Mouse (Mus musculus): Measurements from ENCODE around the gene C1rl. TPM values are rescaled to one million over a fixed set of nuclear protein-coding genes. Genes with fewer than 3 reads are reported as not detected.

The C1rl gene
- polyA plus RNA-seq (2017; shearing (Covaris generic)) = not detected

GRCm38 (mm10) chr6:124492842-124493561, at the start of gene C1rl:
Gene C1rl (plus strand): TSS chr6:124493113.

DNA sequence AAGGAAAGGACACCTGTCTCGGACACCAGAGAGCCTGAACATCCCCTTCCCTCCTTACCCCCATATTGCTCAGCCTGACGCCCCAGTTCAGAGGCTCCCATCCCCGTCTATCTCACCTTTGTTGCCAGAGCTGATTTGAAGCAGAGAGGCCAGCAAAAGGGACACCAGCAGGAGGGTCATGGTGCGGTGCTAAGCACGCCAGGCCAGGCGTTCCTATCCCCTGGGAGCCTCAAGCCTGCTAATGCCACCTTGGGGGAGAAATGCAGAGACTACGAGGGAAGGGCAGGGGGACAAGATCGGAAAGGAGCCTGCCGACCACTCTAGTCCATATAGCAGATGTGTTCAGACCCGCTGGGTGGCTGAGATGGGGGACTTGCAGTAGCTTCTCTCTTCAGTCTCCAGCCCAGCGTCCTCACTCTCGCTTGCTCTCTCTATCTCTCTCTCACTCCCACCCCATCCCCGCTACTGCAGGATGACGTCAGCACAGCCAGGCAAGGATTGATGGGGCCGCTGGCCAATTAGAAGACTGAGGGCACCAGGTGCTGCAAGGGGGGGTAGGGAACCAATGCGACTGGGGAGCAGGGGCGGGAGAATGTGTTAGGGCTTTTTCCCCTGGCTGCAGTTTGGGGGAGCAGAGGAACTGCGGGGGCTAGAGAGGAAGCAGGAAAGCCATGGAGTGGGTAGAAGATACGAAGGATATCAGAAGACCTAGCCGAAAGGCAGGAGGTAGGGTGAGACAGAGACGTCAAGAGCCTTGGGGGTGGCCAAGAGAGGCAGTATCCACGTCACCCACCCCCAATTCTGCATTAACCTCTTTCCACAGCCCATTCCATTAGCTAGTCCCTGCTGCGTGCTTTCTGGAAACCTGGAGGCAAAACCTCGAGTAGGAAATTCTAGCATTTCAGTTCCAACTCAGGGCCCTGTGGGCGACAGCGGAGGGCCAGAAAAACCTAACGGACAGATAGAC, 28.3 kb upstream of the C1rl start, which contains the start of gene Clstn3:
Gene Clstn3 (minus strand): TSS at position 490 of the 967 bp plus-strand sequence.

DNA sequence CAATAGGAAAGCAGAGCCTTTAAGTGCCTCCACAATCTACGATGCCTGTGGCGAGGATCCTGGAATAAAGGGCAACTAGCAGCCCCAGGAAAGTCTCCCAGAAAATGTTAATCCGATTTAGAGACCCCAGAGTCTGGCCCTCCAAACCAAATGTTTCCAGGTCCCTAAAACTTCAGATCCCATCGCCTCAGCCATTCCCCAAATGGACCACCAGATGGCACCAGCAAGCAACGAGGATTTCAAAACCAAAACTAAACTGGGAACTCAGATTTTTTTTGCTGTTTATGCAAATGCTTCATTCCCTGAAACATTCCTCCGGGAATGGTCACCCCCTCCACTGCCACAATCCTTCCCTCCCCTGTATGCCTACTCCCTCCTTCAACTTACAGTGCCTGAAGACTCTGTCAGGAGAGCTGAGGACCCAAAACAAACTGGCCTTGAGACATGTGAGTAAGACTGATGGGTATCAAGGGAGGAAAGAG, 19.5 kb downstream of the C1rl start, which contains the start of gene C1ra:
Gene C1ra (plus strand): TSS at position 51 of the 482 bp plus-strand sequence.

DNA sequence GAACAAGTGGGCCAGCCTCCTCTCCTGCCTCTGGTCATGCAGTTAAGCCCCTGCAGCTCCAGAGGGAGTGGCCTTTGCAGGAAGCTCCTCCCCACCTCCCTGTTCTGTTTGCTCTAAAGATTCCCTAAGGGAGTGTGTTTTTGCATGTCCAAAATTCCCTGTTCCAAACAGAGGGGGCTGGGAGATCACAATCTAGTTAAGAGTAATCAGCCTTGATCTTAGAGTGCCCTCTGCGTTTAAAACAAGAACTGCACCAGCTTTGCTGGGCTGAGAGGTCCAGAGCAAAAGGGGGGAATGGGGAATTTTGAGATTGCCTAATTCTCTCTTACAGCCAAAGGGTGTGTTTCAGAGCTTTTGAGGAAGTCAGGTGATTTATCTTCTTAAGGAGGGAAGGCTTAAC, 49.4 kb downstream of the C1rl start, which contains the start of gene C1s1:
Gene C1s1 (minus strand): TSS at position 76 of the 400 bp plus-strand sequence.

Other genes starting within 250 kb of the C1rl start
- gene Cd163, start 188.5 kb upstream of the C1rl start, polyA plus RNA-seq (2017; shearing (Covaris generic)) = 0.48 TPM
- 36.7 TPM for gene Pex5, start 78.0 kb upstream of the C1rl start, polyA plus RNA-seq (2017; shearing (Covaris generic))
- not detected for gene Clstn3, start 28.3 kb upstream of the C1rl start, polyA plus RNA-seq (2017; shearing (Covaris generic))
- gene C1ra, start 19.3 kb downstream of the C1rl start, polyA plus RNA-seq (2017; shearing (Covaris generic)) = 0.17 TPM
- gene C1s1, start 49.2 kb downstream of the C1rl start, polyA plus RNA-seq (2017; shearing (Covaris generic)) = not detected
- not detected for gene C1rb, start 77.2 kb downstream of the C1rl start, polyA plus RNA-seq (2017; shearing (Covaris generic))
- gene C1s2, start 143.0 kb downstream of the C1rl start, polyA plus RNA-seq (2017; shearing (Covaris generic)) = not detected
- 77.1 TPM for gene Lpcat3, start 169.9 kb downstream of the C1rl start, polyA plus RNA-seq (2017; shearing (Covaris generic))
- gene Emg1, start 219.1 kb downstream of the C1rl start, polyA plus RNA-seq (2017; shearing (Covaris generic)) = 347 TPM
- gene Phb2, start 219.2 kb downstream of the C1rl start, polyA plus RNA-seq (2017; shearing (Covaris generic)) = 140 TPM
- gene Ptpn6, start 245.6 kb downstream of the C1rl start, polyA plus RNA-seq (2017; shearing (Covaris generic)) = 357 TPM
- 578 TPM for gene Grcc10, start 248.3 kb downstream of the C1rl start, polyA plus RNA-seq (2017; shearing (Covaris generic))

Data from CD4-positive, CD25-positive, alpha-beta regulatory T cell, adult 9 weeks (primary cell).